Mouse (Mus musculus) neural tube, embryonic 11.5 days (tissue): ENCODE results near the gene Car6. TPM values are rescaled to one million over a fixed set of nuclear protein-coding genes. Genes with fewer than 3 reads are reported as not detected.

Experiments
- ATAC-seq: fragments of 200-750 bp; cut with Nextera tagmentation; 2 replicates; pipeline ENCODE4 v1.8.0; 2017; ENCODE audit warnings: moderate number of reproducible peaks, mild to moderate bottlenecking, moderate TSS enrichment, moderate library complexity; ENCODE audit not compliant: insufficient read depth, low FRiP score, low TSS enrichment
- DNase-seq: peaks from one replicate; pipeline ENCODE4 v3.0.0-alpha.2; 2015; ENCODE audit warnings: low spot score
- H3K27ac ChIP-seq: fragments of 300-500 bp; sonication (generic); 2 replicates; pipeline ENCODE4 v1.5.1; 2014; ENCODE audit warnings: low read depth, mild to moderate bottlenecking, low read length
- H3K27me3 ChIP-seq: fragments of 300-500 bp; sonication (generic); 2 replicates; pipeline ENCODE4 v1.6.1; 2014; ENCODE audit warnings: mild to moderate bottlenecking, low read length, mixed read lengths; ENCODE audit not compliant: control insufficient read depth, insufficient read depth
- H3K36me3 ChIP-seq: fragments of 300-500 bp; sonication (generic); 2 replicates; pipeline ENCODE4 v1.6.1; 2014; ENCODE audit warnings: mild to moderate bottlenecking, low read length, moderate library complexity, mixed read lengths; ENCODE audit not compliant: control insufficient read depth, insufficient read depth
- H3K4me1 ChIP-seq: fragments of 300-500 bp; sonication (generic); 2 replicates; pipeline ENCODE4 v1.6.1; 2014; ENCODE audit warnings: low read length, mixed read lengths; ENCODE audit not compliant: control insufficient read depth, insufficient read depth
- H3K4me2 ChIP-seq: fragments of 300-500 bp; sonication (generic); 2 replicates; pipeline ENCODE4 v1.6.1; 2014; ENCODE audit warnings: low read depth, mild to moderate bottlenecking, moderate library complexity
- H3K4me3 ChIP-seq: fragments of 300-500 bp; sonication (generic); 2 replicates; pipeline ENCODE4 v1.5.1; 2014; ENCODE audit warnings: low read depth, low read length
- H3K9ac ChIP-seq: fragments of 300-500 bp; sonication (generic); 2 replicates; pipeline ENCODE4 v1.6.1; 2014; ENCODE audit warnings: mild to moderate bottlenecking, low read length
- H3K9me3 ChIP-seq: fragments of 300-500 bp; sonication (generic); 2 replicates; pipeline ENCODE4 v1.6.1; 2016; ENCODE audit warnings: low read length; ENCODE audit not compliant: control insufficient read depth
- WGBS: fragments of 180-500 bp; shearing (Covaris S2); extraction: QIAGEN DNeasy Blood & Tissue Kit; methylation state at CpG from one replicate; pipeline ENCODE4 v1.1.7; 2014; 5-methylcytosine and 5-hydroxymethylcytosine counted together
- polyA plus RNA-seq: library from polyadenylated mRNA; unstranded; fragments of >200 nt; fragmentation: Nextera tagmentation; extraction: Ambion mirVana; gene quantifications from 2 replicates; pipeline ENCODE4 v1.2.1, GENCODE M21; 2014

Car6 gene
- polyA plus RNA-seq, 1 experiment from 2014 or later: not detected

DNA sequence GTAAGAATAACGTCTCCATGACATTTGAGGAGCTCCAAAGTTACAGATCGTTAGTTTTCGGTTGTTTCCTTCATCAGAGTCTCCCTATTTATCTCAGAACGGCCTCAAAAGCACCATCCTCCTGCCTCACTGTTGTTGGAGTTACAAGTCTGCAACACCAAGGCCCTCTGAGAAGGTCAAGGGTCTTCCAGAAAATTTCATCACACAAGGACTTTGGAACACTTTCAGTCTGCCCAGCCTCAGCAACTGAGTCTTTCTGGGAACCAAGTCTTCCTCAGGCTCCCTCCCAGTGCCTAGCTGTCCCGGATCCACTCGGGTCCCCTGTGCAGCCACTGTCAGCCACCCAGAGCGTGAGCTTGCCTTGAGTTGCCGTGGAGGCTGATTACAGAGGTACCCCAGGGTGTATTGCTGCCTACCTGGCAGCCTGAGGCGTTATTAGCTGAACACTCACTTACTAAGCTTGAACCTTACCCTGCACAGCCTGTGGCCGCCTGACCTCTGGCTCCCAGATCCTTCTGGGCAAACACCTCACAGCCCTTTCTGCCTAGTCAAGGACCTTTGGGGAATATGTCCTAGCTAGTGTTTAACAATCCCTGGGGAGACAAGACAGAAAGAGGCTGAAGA, 20.0 kb upstream of the Car6 start:
- Histone ChIP-seq H3K27ac (no peak overlapping the region), H3K4me2 (0 out of 2 replicates have a peak overlapping the region, but pooled peaks have one; percentile 16), H3K4me3 (no peak overlapping the region), H3K4me1 (no peaks in the 10 kb centered on the region), H3K9ac (no peak overlapping the region), H3K36me3 (no peaks in the 10 kb centered on the region), H3K9me3 (no peaks in the 10 kb centered on the region), H3K27me3 (no peaks in the 10 kb centered on the region)
- DNase-seq: no peak
- ATAC-seq: no peak
- 45% methylated on average over 10 of the region's 10 CpGs for WGBS

DNA sequence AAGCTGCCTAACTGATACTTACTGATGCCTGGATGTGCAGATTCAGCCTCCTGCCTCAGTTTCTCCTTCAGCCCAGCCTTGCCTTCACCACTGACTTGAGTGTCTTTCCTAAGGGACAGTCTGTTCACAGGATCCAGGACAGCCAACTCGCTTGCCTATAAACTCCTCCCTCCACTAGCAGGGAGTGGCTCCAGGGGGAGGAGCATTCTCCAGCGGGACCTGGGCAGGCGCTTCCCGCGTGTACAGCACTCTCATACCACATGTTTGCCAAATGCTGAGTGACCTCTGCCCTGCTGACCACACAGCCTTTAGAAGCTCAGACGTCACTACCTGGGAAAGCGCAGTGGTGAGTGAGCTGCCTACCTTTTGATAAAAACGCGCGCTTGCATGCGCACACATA, 19.5 kb upstream of the Car6 start:
- H3K9me3 ChIP-seq: no peaks in the 10 kb centered on the region
- H3K36me3 ChIP-seq: no peaks in the 10 kb centered on the region
- H3K4me1 ChIP-seq: no peaks in the 10 kb centered on the region
- 29% methylated on average over 11 of the region's 11 CpGs for WGBS
- H3K9ac ChIP-seq: no peak overlapping the region
- ATAC-seq (no peak), DNase-seq (no peak)
- no peaks in the 10 kb centered on the region for H3K27me3 ChIP-seq
- H3K4me3 ChIP-seq: no peak overlapping the region
- H3K27ac ChIP-seq: no peak overlapping the region
- H3K4me2 ChIP-seq: 0 out of 2 replicates have a peak overlapping the region, but pooled peaks have one; percentile 16

DNA sequence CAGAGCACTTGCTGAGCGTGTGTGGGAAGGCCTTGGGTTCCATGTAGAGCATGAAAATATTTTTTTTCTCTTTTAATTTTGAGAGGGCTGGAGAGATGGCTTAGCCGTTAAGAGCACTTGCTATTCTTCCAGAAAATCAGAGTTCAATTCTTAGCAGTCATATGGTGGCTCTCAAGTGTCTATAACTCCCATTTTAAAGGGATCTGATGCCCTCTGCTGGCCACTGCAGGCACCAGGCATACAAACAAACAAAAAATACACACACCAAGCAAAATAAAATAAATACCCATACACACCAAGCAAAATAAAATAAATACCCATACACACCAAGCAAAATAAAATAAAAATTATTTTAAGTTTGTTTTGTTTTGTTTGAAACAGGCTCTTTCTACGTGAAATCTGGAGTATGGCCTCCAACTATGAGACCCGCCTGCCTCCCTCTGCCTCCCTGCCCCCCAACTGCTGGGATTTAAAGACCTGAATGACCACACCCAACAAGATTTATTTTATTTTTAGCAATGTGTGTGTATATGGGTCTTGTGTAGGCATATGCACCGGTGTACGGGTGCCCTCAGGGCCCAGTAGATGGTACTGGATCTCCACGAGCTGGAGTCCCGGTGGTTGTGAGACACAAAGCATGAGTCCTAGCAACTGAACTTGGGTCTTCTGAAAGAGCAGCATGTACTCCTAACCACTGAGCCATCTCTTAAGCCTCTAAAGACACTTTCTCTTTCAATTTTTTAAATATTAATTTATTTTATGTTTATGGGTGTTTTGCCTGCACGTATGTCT, 18.6 kb upstream of the Car6 start:
- no peaks in the 10 kb centered on the region for H3K27me3 ChIP-seq
- H3K9me3 ChIP-seq: no peaks in the 10 kb centered on the region
- H3K4me1 ChIP-seq: no peaks in the 10 kb centered on the region
- no peak overlapping the region for H3K27ac ChIP-seq
- no peaks in the 10 kb centered on the region for H3K36me3 ChIP-seq
- no peak overlapping the region for H3K4me3 ChIP-seq
- no peak overlapping the region for H3K4me2 ChIP-seq
- DNase-seq: peak; percentile 68
- H3K9ac ChIP-seq: no peak overlapping the region
- no peak; the same call in 1 of the 2 replicates for ATAC-seq
- WGBS: 77% methylated on average over 9 of the region's 9 CpGs

DNA sequence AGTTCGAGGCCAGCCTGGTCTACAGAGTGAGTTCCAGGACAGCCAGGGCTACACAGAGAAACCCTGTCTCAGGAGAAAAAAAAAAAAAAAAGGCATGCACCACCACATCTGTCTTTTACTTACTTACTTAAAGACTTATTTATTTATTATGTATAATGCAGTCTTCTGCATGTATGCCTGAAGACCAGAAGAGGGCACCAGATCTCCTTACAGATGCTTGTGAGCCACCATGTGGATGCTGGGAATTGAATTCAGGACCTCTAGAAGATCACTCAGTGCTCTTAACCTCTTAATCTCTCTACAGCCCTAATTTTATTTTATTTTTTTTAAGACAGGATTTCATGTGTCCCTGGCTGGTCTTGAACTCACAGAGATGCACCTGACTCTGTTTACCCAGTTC, 16.8 kb upstream of the Car6 start:
- Histone ChIP-seq H3K9ac (no peak overlapping the region), H3K4me3 (no peak overlapping the region), H3K27ac (no peak overlapping the region), H3K4me2 (no peak overlapping the region), H3K27me3 (no peaks in the 10 kb centered on the region), H3K9me3 (no peaks in the 10 kb centered on the region), H3K4me1 (no peaks in the 10 kb centered on the region), H3K36me3 (no peaks in the 10 kb centered on the region)
- WGBS: 88% methylated on average over 1 of the region's 1 CpGs
- ATAC-seq: no peak
- DNase-seq: no peak

DNA sequence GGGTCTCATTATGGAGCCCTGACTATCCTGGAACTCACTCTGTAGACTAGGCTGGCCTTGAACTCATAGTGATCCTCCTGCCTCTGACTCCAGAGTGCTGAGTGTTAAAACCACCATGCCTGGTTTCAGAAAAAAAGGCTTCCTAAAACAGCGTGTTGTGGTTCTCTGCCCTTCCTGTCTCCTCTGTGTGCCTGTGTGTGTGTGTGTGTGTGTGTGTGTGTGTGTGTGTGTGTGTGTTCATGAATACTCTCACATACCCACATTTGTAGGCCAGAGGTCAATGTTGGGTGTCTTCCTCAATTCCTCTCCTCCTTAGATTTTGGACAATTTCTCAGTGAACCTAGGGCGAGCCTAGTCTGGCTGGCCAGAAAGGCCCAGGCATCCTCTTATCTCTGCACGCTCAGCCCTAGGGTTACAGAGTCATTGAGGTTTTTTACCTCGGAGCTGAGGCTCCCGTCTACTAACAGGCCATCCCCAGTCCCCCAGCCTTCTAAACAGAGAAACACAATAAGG, 16.0 kb upstream of the Car6 start:
- ATAC-seq: no peak
- WGBS: 76% methylated on average over 5 of the region's 5 CpGs
- no peak for DNase-seq
- Histone ChIP-seq H3K27ac (no peak overlapping the region), H3K27me3 (no peaks in the 10 kb centered on the region), H3K4me2 (no peak overlapping the region), H3K4me3 (no peak overlapping the region), H3K9ac (no peak overlapping the region), H3K9me3 (no peaks in the 10 kb centered on the region), H3K4me1 (no peaks in the 10 kb centered on the region), H3K36me3 (no peaks in the 10 kb centered on the region)

DNA sequence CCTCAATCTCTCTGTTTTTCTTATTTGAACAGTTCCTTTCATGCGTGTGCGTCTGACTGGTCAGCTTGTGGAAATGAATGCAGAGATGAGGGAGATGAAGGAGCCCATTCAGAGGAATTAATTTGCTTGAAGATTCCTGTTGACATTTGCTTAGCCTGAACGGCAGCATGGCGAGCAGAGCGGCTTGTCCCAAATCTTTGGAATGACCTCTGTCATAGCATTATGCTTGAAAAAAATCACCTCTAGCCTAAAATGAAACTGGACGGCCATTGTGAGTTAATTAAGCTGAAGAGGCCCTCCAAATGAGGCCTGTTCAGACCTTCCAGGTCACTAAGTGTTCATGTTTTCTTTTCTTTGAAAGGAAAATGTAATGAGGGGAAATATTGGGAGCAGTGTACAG, 15.3 kb upstream of the Car6 start:
- no peak overlapping the region for H3K27ac ChIP-seq
- 56% methylated on average over 6 of the region's 6 CpGs for WGBS
- no peak for ATAC-seq

DNA sequence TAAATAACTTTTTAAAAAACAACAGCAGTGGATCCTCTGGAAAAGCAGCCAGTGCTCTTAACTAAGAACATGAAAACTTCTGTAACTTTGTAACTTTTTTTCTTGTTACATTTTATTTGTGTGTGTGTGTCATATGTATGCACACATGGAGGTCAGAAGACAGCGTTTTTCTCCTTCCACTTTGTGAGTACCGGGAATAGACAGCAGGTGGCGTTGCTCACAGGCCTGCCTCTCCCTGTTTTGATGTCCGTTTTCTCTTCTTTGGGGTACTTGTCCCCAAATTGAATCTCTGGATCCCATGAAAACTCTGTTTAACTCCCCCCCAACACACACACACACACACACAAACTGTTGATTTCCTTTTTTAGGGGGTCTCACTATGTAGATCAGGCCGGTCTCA, 12.8 kb upstream of the Car6 start:
- Histone ChIP-seq H3K4me2 (no peak overlapping the region), H3K27me3 (no peaks in the 10 kb centered on the region), H3K4me3 (no peak overlapping the region), H3K27ac (no peak overlapping the region), H3K4me1 (no peaks in the 10 kb centered on the region), H3K9me3 (no peaks in the 10 kb centered on the region), H3K36me3 (no peaks in the 10 kb centered on the region), H3K9ac (no peak overlapping the region)
- no peak for ATAC-seq
- DNase-seq: no peak
- 31% methylated on average over 5 of the region's 5 CpGs for WGBS

More for the DNA sequence above, 15.3 kb upstream of the Car6 start:
- Histone ChIP-seq H3K4me3 (no peak overlapping the region), H3K9ac (no peak overlapping the region), H3K9me3 (no peaks in the 10 kb centered on the region), H3K4me2 (no peak overlapping the region), H3K36me3 (no peaks in the 10 kb centered on the region), H3K27me3 (no peaks in the 10 kb centered on the region), H3K4me1 (no peaks in the 10 kb centered on the region)
- DNase-seq: no peak

DNA sequence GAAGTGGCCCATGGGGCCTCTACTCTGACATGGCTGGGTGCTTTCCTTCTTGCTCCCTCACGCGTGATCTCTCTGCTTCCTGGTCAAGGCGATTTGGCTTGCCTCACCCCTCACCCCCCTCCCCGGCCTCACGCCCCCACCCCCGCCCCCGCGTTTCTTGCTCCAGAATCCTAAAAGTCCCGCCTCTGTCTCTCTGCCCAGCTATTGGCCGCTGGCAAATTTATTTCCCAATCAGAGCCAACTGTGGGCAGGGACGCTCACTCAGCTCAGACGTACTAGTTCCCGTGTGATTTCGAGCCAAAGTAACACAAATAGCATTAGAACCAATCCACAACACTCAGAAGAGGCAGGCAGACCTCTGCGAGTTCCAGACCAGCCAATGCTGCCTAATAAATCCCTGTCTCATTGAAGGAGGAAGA, 11.4 kb upstream of the Car6 start:
- H3K9ac ChIP-seq: peak overlapping the region; percentile 39
- DNase-seq (peak; percentile 77), ATAC-seq (peak; percentile 65; the same call in 1 of the 2 replicates)
- H3K9me3 ChIP-seq: no peaks in the 10 kb centered on the region
- no peak overlapping the region for H3K27ac ChIP-seq
- no peaks in the 10 kb centered on the region for H3K27me3 ChIP-seq
- no peaks in the 10 kb centered on the region for H3K4me1 ChIP-seq
- H3K36me3 ChIP-seq: no peaks in the 10 kb centered on the region
- WGBS: 0% methylated on average over 15 of the region's 15 CpGs
- peak overlapping the region; percentile 29 for H3K4me3 ChIP-seq
- peak overlapping the region; percentile 43 for H3K4me2 ChIP-seq
